Mouse (Mus musculus): ENCODE data around the gene Rpl41. TPM values are rescaled to one million over a fixed set of nuclear protein-coding genes. Genes with fewer than 3 reads are reported as not detected.
"Not testable (repeated sequence)": the region's sequence is repeated elsewhere in the genome, so short reads cannot be mapped to it uniquely, and the experiment has no call there.

The Rpl41 gene
- total and polyA plus RNA-seq, 2 experiments from 2014 or later: 617 to 2,108 TPM

DNA sequence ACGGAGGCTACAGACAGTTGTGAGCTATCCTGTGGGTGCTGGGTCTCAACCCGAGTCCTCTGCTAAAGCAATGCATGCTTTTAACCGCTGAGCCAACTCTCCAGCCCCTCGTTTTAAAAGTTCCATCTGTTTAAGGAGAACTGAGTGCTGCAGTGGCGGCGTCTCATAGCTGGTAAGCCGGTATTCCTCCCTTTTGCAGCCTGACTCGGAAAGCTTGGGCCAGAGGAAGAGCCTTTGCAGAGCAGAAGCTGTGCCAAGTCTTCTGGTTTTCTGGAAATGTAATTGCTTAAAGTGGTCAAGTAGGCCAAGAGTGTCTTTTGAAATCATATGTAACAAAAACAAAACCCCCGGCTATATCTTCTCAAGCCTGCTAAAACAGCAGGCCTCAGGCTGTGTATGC, 40.8 kb downstream of the Rpl41 start:
- 77% methylated on average over 9 of the region's 9 CpGs for WGBS
- Histone ChIP-seq H3K9me3 (replicated peaks; ENCODE audit: control insufficient read depth, low read length) (no peaks in the 10 kb centered on the region), H3K4me2 (ENCODE audit: low read depth, low read length) (no peak overlapping the region), H3K27ac (ENCODE audit: low read depth) (no peak overlapping the region), H3K9ac (replicated peaks; ENCODE audit: low read depth, low read length) (no peak overlapping the region), H3K36me3 (replicated peaks; ENCODE audit: control insufficient read depth, insufficient read depth, low read length) (peaks cover 34% of the 10 kb centered on the region), H3K4me3 (ENCODE audit: low read depth, low read length) (no peak overlapping the region), H3K27me3 (ENCODE audit: control insufficient read depth, insufficient read depth, low read length) (no peaks in the 10 kb centered on the region), H3K4me1 (ENCODE audit: control insufficient read depth, insufficient read depth) (peaks cover 14% of the 10 kb centered on the region)
- no peak for ATAC-seq (ENCODE audit: insufficient read depth, low read depth)
- TF ChIP-seq CTCF (IDR thresholded peaks at IDR 0.05; ENCODE audit: low read depth) (no peak), EP300 (IDR thresholded peaks at IDR 0.05; ENCODE audit: low read depth) (no peak)
- no peak for DNase-seq (ENCODE audit: low spot score)

DNA sequence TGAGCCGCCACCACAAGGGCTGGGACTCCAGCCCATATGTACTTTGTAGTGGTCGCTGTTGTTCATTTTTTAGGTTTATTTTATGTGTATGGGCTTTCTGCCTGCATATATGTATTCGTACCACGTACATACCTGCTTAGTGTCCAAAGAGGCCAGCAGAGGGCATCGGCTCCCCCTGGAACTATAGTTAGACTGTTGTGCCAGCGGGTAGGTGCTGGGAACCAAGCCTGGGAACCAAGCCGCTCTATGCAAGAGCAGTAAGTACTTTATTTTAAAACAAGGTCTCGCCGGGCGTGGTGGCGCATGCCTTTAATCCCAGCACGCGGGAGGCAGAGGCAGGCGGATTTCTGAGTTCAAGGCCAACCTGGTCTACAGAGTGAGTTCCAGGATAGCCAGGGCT, 43.1 kb downstream of the Rpl41 start:
- DNase-seq (ENCODE audit: low spot score) (no peak), ATAC-seq (ENCODE audit: insufficient read depth, low read depth) (no peak)
- TF ChIP-seq EP300 (IDR thresholded peaks at IDR 0.05; ENCODE audit: low read depth): no peak
- no peak for TF ChIP-seq CTCF (IDR thresholded peaks at IDR 0.05; ENCODE audit: low read depth)
- no peaks in the 10 kb centered on the region for H3K9me3 ChIP-seq (replicated peaks; ENCODE audit: control insufficient read depth, low read length)
- H3K27me3 ChIP-seq (ENCODE audit: control insufficient read depth, insufficient read depth, low read length): no peaks in the 10 kb centered on the region
- no peak overlapping the region for H3K4me3 ChIP-seq (ENCODE audit: low read depth, low read length)
- no peak overlapping the region for H3K27ac ChIP-seq (ENCODE audit: low read depth)
- H3K9ac ChIP-seq (replicated peaks; ENCODE audit: low read depth, low read length): no peak overlapping the region
- peaks cover 14% of the 10 kb centered on the region for H3K4me1 ChIP-seq (ENCODE audit: control insufficient read depth, insufficient read depth)
- 95% methylated on average over 14 of the region's 14 CpGs for WGBS
- no peak overlapping the region for H3K4me2 ChIP-seq (ENCODE audit: low read depth, low read length)
- H3K36me3 ChIP-seq (replicated peaks; ENCODE audit: control insufficient read depth, insufficient read depth, low read length): peaks cover 12% of the 10 kb centered on the region

DNA sequence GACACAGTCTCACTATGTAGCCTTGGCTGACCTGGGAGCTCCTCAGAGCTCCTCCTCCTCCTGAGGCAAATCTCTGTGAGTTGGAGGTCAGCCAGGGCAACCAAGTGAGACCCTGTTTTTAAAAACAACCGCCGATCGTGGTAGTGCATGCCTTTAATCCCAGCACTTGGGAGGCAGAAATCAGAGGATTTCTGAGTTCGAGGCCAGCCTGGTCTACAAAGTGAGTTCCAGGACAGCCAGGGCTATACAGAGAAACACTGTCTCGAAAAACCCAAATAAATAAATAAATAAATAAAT, 43.8 kb downstream of the Rpl41 start:
- 69% methylated on average over 5 of the region's 5 CpGs for WGBS
- ATAC-seq (ENCODE audit: insufficient read depth, low read depth); H3K9me3 ChIP-seq (replicated peaks; ENCODE audit: control insufficient read depth, low read length): not testable (repeated sequence)

DNA sequence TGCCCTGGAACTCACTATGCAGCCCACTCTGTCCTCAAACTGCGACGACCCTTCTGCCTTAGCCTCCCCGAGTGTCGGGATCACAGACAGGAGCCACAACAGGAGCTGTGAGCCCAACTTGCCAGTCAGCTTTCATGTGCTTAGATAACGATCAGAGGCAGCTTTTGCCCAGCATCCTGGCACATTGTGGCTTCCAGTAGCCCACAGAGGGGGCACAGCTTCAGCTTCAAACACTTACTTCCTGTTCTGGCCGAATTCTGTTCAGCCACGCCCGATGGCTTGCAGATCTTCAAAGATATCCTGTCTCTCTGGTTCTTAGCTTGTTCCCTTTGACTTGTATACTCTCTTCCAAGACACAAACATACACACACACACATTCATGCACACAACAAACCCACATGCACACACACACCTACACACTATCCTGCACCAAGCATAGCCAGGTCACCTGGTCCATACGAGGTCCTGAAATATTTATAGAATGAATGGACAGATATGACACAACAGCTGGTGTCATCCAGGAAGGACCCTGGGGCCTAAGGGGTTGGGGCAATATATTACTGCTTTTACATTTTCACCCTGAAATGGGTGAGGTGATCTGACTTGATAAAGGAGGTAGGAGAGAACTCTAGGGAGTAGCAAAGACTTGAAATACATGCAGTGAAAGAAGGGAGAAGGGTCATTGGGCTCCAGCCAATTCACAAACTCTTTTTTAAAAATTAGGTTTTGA, 44.3 kb downstream of the Rpl41 start:
- H3K4me2 ChIP-seq (ENCODE audit: low read depth, low read length): no peak overlapping the region
- peaks cover 14% of the 10 kb centered on the region for H3K4me1 ChIP-seq (ENCODE audit: control insufficient read depth, insufficient read depth)
- ATAC-seq (ENCODE audit: insufficient read depth, low read depth): no peak
- TF ChIP-seq EP300 (IDR thresholded peaks at IDR 0.05; ENCODE audit: low read depth) (no peak), CTCF (IDR thresholded peaks at IDR 0.05; ENCODE audit: low read depth) (no peak)
- H3K27me3 ChIP-seq (ENCODE audit: control insufficient read depth, insufficient read depth, low read length): no peaks in the 10 kb centered on the region
- no peak for DNase-seq (ENCODE audit: low spot score)
- WGBS: 60% methylated on average over 9 of the region's 9 CpGs
- peak overlapping the region; percentile 18; the same call in 1 of the 2 replicates for H3K27ac ChIP-seq (ENCODE audit: low read depth)
- H3K9me3 ChIP-seq (replicated peaks; ENCODE audit: control insufficient read depth, low read length): no peaks in the 10 kb centered on the region
- no peak overlapping the region for H3K4me3 ChIP-seq (ENCODE audit: low read depth, low read length)
- no peak overlapping the region for H3K9ac ChIP-seq (replicated peaks; ENCODE audit: low read depth, low read length)
- H3K36me3 ChIP-seq (replicated peaks; ENCODE audit: control insufficient read depth, insufficient read depth, low read length): peaks cover 8% of the 10 kb centered on the region

More for the DNA sequence above, 43.8 kb downstream of the Rpl41 start:
- not testable (repeated sequence) for H3K27ac ChIP-seq (ENCODE audit: low read depth); H3K9ac ChIP-seq (replicated peaks; ENCODE audit: low read depth, low read length); H3K4me3 ChIP-seq (ENCODE audit: low read depth, low read length); H3K4me2 ChIP-seq (ENCODE audit: low read depth, low read length); DNase-seq (ENCODE audit: low spot score); H3K27me3 ChIP-seq (ENCODE audit: control insufficient read depth, insufficient read depth, low read length)
- Histone ChIP-seq H3K36me3 (replicated peaks; ENCODE audit: control insufficient read depth, insufficient read depth, low read length) (peaks cover 12% of the 10 kb centered on the region), H3K4me1 (ENCODE audit: control insufficient read depth, insufficient read depth) (peaks cover 14% of the 10 kb centered on the region)

DNA sequence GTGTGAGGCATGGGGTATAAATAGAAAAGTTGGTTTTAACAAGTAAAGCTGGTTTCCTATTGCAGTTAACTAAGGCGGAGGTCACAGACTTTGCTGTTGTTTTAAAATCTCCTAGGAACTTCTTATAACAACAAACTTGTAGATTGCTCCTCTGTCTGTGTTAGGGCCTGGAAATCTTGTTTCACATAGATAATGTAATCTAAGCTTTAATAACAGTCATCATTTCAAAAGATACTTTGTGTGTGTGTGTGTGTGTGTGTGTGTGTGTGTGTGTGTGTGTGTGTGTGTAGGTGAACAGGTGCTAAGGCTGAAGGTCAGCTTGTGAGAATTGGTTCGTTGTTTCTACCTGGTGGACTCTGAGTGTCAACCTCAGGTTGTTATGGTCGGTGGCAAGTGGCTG, 45.1 kb downstream of the Rpl41 start:
- no peak overlapping the region for H3K4me3 ChIP-seq (ENCODE audit: low read depth, low read length)
- H3K9me3 ChIP-seq (replicated peaks; ENCODE audit: control insufficient read depth, low read length): no peaks in the 10 kb centered on the region
- DNase-seq (ENCODE audit: low spot score) (no peak), ATAC-seq (ENCODE audit: insufficient read depth, low read depth) (no peak)
- H3K27me3 ChIP-seq (ENCODE audit: control insufficient read depth, insufficient read depth, low read length): no peaks in the 10 kb centered on the region
- H3K27ac ChIP-seq (ENCODE audit: low read depth): peak overlapping the region; percentile 18; the same call in 1 of the 2 replicates
- H3K36me3 ChIP-seq (replicated peaks; ENCODE audit: control insufficient read depth, insufficient read depth, low read length): peaks cover 2% of the 10 kb centered on the region; the same call in 1 of the 2 replicates
- TF ChIP-seq CTCF (IDR thresholded peaks at IDR 0.05; ENCODE audit: low read depth): no peak
- TF ChIP-seq EP300 (IDR thresholded peaks at IDR 0.05; ENCODE audit: low read depth): no peak
- no peak overlapping the region for H3K9ac ChIP-seq (replicated peaks; ENCODE audit: low read depth, low read length)
- peaks cover 14% of the 10 kb centered on the region for H3K4me1 ChIP-seq (ENCODE audit: control insufficient read depth, insufficient read depth)
- no peak overlapping the region for H3K4me2 ChIP-seq (ENCODE audit: low read depth, low read length)
- 78% methylated on average over 3 of the region's 3 CpGs for WGBS

DNA sequence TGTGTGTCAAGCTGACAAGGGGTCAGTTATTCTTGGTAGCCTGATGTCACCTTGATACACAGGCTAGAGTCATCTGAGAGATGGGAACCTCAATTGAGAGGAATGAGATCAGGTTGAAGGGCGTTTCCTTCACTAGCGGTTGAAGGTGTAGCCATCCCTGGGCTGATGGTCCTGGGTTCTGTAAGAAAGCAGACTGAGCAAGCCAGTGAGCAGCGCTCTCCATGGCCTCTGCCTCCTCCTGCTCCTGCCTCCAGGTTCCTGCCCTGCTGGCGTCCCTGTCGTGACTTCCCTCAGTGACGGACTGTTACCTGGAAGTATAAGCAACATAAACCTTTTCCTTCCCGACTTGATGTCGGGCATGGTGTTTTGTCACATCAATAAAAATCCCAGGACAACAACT, 45.6 kb downstream of the Rpl41 start:
- Histone ChIP-seq H3K4me2 (ENCODE audit: low read depth, low read length) (no peak overlapping the region), H3K36me3 (replicated peaks; ENCODE audit: control insufficient read depth, insufficient read depth, low read length) (no peaks in the 10 kb centered on the region), H3K9me3 (replicated peaks; ENCODE audit: control insufficient read depth, low read length) (no peaks in the 10 kb centered on the region), H3K4me3 (ENCODE audit: low read depth, low read length) (no peak overlapping the region), H3K9ac (replicated peaks; ENCODE audit: low read depth, low read length) (no peak overlapping the region), H3K4me1 (ENCODE audit: control insufficient read depth, insufficient read depth) (peaks cover 14% of the 10 kb centered on the region), H3K27me3 (ENCODE audit: control insufficient read depth, insufficient read depth, low read length) (no peaks in the 10 kb centered on the region), H3K27ac (ENCODE audit: low read depth) (no peak overlapping the region; the same call in 1 of the 2 replicates)
- no peak for DNase-seq (ENCODE audit: low spot score)
- no peak for ATAC-seq (ENCODE audit: insufficient read depth, low read depth)
- TF ChIP-seq CTCF (IDR thresholded peaks at IDR 0.05; ENCODE audit: low read depth) (no peak), EP300 (IDR thresholded peaks at IDR 0.05; ENCODE audit: low read depth) (no peak)
- WGBS: 82% methylated on average over 8 of the region's 8 CpGs
